Mouse (Mus musculus) adrenal gland, postnatal 14 days (tissue): Measurements from ENCODE around the gene Kcnj1. TPM values are rescaled to one million over a fixed set of nuclear protein-coding genes. Genes with fewer than 3 reads are reported as not detected.
A peak's percentile ranks its signal among the peaks of the same experiment; 100 is the strongest.

Experiments
- DNase-seq: peaks from one replicate; pipeline ENCODE4 v3.0.0; 2021; ENCODE audit warnings: mixed read lengths
- long read RNA-seq, 2 experiments: library from polyadenylated mRNA; stranded (forward); transcript quantifications; one replicate each; pipeline ENCODE4 v2.0.0; 2021
- total RNA-seq: library from RNA; stranded (reverse); gene quantifications from 2 replicates; pipeline ENCODE4 v1.2.3, GENCODE M21; 2021

The Kcnj1 gene
- total RNA-seq = not detected in 2 replicates
- long read RNA-seq, experiment 1 = 0 reads
- long read RNA-seq, experiment 2 = 0 reads

DNA sequence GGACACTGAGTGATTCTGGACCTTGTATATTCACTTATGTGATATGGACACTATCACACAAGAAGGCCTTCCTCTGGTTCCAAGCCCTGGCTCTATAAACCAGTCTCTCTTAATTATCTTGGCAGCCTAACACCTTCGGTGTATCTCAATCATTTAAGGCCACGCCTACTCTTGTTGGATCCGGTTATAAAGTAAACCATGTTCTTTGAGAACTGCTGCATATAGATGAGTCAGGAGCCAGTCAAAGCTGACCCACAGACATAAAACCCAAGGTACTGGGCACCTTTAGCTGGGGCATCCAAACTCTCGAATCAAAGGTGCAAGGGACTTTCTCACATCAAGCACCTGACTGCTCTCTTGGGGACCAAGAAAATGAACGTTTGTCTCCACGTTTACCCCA lies at the start of gene Kcnj1:
TSS of gene Kcnj1 (plus strand) at position 292 of the 400 bp plus-strand sequence.
- DNase-seq = no peak

DNA sequence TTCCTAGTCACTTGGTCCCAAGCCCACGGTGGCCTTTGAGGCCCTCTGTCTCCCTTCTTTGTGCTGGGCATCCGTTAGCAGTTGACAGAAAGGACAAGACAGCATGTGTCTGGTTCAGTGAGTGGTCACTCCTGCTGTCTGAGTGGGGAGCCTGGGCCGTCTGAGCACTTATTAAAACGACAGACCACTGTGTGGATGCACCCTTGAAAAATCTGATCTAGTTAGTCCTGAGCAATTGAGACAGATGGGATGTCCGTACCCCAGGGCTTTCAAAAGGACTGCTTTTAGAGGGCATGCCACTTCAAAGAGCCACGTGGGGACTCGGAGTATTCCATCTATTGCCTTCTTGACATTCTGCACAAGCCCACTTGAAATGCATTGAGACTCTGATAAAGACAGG lies 48.7 kb upstream of the Kcnj1 start:
- DNase-seq = no peak

DNA sequence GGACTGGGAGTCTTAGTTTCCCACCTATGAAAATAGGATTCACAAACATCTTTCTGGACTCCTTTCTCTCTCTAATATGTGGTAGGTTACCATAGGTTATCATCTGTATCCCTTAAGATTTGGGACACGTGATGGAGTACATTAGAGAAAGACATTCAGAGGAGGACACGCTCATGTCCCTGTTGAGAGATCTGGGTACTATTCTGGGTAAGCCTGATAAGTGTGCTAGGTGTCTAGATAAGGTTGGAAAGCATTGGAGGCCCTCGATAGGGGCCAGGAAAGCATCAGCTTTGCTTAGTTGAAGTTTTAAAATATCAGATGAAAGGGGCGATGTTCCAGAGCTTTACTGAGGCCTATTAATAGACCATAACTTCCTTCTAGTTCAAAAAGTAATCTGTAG lies 43.5 kb upstream of the Kcnj1 start:
- DNase-seq = no peak

DNA sequence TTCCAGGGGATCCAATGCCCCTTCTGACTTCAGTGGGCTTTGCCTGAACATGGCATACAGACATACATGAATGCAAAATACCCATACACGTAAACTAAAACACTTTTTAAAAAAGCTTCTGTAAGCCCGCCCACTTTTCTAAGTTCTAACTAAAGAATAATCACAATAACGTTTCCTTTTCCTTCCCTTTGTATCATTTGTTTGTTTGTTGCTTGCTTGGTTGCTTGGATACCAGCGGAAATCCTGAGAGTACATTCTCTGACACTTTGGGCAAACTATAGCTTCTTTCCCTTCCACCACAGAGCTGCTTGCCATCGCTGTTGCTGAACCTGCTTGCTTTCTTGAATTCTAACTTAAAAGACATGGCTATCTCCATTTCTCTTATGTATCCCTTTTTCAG lies 41.1 kb upstream of the Kcnj1 start:
- DNase-seq = no peak

DNA sequence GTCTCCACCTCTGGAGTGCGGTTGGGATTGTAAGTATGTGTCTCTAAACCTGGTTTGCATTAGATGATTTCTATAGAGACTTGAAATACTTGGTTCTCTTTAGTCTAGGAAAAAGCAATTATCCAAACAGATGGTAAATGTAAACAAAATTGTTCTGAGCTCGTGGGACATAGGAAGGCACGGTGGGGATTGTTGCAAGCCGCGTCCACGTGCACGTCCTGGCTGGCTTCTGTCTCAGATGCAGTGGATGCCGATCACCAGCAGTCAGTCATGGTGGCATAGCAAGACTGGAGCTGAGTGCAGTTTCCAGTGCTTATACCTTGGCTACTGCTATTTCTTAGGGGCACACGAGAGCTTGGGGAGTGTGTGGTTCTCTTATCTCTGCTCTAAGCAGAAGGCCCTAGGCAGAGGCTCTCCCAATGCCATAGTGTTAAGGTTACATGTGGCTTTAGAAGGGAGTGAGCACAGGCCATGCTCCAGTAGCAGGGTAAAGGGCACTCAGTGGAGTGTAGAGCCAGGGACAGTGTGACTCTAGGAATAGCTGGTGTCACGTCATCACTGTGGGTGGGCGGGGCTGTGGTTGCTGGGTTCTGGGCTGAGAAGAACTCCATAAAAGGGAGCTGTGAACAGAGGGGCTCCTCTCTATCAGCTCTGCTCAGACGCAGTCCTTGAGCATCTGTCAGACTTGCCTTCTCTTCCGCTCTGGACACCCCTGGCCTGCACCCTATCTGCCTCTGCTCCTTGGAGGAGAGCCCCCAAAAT lies 36.7 kb upstream of the Kcnj1 start:
- DNase-seq = peak; percentile 16

DNA sequence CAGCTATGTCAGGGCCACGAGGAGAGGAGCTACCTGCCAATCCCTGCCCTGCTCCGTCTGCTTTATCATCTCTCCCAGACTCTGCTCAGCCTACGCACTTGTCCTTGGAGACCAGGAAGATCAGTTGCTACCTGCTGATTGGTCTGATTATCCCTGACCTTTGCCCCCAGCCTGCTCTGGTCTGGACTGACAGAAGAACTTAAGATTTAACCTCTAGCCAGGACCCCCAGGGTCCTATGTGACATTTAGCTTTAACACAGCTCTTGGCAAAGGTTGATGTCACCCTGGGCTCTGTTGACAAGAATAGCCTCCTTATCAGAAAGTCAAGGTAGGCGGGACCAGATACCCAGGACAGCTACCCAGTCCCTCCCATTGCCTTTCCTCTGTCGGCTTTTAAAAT lies 31.5 kb upstream of the Kcnj1 start:
- DNase-seq = no peak

DNA sequence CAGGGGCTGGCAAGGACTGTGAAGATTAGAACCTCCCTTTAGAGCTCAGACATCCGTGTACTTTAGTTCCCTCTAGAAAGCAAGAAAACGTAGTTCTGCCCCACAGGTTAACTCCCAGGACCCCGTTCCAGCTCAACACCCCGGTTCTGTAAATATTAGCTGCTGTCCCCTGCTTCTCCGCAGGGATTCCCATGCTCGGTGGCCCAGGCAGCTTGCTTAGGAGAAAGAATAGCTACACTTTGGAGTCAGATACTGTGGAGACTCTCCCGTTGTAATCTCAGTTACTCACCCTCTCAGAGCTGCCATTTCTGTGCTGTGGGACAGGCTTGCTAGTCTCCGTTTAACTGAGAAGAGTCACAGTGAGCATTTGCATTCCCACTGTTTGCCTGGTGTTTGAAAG lies 29.4 kb upstream of the Kcnj1 start:
- no peak for DNase-seq

DNA sequence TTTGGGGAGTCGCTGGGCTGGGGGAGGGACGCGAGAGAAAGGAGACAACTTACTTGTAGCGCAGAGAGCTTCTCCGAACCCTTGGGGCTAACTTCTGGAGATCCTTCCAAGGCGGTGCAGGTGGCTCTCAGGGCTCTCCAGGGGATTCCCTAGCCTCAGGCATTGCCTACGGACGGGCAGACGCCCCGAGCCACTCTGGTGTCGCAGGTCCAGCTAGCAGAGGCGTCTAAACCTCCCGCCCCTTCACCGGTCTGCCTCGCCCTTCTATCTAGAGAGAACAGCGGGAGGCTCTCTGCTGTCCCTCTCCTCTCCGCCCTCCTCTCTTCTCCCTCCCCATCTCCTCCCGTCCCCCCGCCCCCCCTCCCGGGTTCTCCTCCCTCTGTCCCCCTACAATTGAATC lies 28.2 kb upstream of the Kcnj1 start, which contains the start of gene Kcnj5:
TSS of gene Kcnj5 (minus strand) at position 300 of the 400 bp plus-strand sequence.
- DNase-seq = peak; percentile 21

DNA sequence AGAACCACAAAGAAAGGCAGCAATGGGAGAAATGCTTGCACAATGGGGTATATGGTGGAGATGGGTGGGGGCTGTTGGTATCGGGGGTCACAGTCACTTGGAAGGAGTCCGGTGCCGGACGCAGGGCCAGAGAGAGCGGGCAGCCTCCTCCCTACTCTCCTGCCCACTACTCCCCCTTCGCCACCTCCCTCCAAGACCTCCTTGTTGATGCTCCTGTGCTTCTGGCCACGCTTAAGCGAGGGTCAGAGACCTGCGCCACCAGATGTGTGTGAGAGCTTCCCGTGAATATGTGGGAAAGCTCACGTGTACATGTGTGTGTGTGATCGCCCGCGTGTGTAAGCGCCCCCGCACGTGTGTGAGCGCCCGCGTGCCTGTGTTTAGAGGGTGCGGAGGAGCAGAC lies 27.8 kb upstream of the Kcnj1 start:
- DNase-seq = no peak

DNA sequence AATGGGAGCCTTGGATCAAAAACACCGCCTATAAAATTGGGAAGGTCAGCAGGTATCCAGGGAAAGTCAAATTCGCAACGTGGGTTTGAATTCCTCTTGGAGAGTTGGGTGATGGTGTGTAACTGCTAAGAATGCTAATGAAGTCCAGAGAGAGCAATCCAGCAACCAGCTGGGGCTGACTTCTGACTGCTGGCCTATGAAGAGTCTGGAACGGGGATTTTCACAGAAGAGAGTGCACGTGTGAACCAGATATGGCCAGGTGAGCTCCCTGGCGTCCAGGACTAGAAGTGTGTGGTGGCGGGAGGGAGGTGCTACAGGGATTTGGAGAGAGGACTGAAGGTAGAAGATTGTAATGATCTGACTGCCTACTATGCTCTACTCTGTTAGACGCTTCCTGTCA lies 24.2 kb upstream of the Kcnj1 start:
- DNase-seq = no peak

DNA sequence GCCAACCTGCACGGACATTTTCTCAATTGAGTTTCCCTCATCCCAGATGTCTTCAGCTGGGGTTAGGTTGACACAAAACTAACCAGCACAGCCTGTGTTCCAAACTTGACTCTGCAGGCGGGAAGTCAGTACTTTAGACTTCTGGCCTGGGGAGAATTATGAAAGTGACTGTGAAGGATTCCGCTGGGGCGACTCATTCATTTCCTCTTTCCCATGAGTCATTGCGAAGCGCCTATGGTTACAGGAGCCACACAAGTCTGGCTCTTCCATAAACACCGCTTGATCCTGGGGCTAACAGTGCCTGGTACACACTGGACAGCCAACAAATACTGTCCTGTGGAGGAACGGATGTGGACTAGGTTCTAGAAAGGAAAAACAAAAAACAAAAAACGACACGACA lies 22.9 kb upstream of the Kcnj1 start:
- DNase-seq = no peak

DNA sequence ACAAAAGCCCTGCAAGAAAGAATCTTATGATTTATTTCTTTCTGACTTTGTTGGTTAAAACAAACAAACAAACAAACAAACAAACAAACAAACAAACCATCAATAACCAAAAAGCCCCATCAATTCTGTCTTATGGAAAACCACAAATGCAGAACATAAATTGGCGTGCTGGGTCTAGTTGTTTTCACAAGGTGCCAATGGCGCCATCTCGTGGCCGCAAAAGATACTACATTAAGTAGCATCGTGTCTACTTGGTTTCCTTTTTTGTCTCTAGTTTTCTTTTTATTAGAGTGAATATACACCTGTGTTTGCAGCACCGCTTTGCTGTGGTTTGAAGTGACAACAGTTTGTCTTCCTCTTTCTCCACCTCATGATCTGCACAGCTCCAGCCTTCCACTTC lies 22.0 kb upstream of the Kcnj1 start:
- DNase-seq = peak; percentile 83

DNA sequence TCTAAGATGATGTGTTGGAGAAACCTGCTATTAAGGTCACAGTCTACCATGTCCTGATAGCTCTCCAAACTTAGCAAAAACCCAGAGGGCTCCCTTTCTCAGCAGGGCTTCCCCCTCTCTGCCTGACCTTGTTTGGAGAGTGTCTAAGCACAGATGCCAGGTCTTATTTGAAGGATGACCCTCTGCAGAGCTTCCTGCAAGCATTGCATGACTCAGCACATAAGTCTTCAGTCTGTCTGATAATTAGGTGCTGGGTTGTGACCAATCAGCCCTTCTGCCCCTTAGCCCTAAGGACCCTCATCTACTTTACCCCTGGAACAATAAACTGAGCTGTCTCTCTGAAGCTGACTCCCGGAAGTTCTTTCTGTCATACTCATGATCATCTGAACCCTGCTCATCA lies 11.5 kb upstream of the Kcnj1 start:
- no peak for DNase-seq

DNA sequence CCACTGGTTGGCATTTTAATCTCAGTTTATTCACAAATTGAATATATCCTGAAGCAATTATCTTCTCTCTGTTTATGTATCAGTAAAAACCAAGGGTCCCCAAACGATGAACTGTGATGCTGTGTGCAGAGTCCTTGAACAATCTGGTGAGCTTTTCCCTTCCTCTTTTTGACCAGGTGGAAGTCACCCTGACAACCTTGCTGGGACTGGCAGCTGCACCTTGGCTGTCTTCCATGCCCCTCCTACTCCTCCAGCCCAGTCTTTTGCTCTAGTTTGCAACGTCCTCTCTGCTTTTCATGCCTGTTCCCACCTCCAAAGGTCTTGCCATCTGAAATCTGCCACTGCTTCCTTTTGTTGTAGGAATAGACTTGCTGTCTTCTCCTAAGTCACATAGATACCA lies 3.5 kb upstream of the Kcnj1 start:
- DNase-seq = peak; percentile 32

DNA sequence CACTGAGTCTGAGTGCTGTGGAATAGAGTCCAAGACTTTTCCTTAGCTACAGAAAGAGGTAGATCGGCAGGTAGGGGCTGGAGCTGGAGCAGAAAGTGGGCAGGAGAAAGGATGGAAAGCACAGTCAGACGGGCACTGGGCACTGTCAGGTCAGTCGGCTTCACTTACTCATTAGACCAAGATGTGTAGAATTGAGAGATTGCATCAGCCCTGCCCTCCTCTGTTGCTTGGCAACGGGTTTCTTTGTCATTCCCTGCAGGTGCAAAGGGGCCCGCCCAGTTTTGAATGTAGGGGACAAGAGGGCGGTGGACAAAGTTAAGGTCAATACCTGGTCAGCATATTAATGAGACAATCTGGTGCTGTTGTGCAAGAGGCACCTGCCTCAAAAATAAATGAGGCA lies 2.9 kb upstream of the Kcnj1 start:
- DNase-seq = no peak

DNA sequence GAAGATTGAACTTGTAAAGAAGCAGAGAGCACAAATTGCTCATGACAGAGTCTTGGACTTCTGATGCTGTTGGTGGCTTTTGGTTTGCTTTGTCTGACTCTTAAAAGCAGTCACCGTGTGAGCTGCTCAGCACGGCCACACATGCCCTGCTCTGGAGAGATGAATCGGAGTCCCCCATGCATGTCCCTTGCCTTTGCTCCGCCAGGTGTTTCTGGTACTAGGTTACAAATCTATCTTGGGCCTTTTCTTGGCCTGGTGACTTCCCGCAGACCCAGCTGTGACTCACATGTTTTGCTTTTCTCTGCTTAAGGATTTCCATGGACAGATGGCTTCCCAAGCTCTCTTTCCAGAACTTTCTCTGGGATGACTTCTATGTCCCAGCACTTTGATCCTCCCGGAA lies 1.4 kb downstream of the Kcnj1 start:
- DNase-seq = no peak

DNA sequence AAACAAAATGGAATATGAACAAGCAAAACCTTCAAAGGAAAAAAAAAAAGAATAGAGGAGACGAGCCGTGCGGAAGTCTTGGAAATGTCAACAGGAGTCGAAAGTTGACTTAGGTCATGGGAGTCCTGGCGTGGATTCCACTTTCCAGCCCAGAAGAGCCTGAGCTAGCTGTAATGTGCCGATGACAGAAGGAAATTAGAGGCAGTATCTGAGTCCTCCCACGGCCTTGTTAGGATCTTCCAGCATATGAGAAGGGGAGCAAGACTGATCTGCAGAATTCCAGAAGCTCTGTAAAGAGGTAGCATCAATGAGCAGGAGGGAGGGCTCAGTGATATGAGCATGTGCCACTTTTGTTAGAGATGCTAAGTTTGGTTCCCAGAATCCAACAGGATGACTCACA lies 3.7 kb downstream of the Kcnj1 start:
- no peak for DNase-seq

DNA sequence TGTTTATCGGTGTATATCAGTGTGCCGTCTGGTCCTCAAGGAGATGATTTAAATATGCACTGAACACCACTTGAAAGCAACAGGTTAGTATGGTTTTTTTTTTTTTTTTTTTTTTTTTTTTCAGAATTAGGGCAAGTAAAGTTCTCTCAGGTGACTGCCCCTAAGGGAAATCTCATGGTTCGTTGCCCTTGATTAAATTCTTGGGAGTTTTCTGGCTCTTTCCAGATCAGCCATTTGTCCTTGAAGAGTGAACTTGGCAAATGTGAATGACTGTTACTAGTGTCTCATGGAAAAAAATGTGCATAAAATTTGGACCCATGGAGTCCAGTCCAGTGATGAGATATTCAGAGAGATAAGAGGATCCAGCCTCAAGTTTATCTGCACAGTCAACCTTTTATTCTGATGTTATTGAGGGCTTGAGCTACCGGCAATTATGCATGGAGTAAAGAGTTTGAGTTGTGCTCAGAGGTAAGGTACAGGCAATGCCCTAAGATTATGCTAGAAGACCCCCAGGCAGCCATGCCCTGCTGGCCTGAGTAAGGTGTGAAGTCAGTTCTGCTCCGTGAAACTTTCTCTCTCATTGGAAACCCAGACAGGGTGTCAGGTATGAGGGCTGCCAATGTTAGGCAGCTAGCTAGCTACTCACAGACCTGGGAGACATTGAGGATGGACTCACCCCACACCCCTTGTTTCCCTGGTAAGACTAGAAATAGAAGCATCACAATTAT lies 4.7 kb downstream of the Kcnj1 start:
- DNase-seq = no peak

DNA sequence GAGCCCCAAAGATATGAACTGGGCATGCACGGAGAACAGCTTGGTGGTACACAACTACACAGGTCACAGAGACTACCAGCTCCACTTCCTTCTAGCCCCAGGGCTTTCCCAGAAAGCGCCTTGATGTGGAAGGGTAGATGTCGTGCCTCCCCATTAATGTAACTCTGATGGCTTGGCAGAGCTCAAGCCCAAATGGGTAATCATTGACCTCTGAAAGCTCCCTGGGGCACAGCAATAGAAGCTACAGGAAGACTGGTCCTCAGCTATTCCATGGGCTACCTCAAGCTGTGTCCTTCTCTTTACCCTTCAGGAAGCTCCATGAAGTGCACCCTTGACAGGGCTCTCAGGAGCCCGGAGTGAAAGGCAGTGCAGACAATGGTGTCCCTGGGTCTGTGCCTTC lies 12.6 kb downstream of the Kcnj1 start:
- DNase-seq = no peak

DNA sequence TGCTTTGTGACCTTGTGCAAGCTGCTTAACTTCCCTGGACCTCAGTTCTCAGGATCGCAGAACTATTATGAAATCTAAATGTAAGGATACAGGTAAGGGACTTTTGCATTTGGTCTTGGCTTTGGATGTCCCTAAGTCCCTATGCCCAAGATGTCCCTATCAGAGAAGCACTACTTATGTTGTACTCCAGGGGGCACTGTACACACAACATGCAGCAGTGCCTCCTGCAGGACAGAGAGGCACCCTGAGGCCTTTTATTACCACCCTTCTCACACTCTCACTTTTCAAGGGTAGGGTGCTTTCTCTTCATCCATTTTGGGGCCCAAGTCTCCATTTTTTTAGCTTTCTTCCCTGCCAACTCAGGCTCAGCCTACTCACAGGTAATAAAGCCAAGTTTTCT lies 15.8 kb downstream of the Kcnj1 start:
- DNase-seq = peak; percentile 21

DNA sequence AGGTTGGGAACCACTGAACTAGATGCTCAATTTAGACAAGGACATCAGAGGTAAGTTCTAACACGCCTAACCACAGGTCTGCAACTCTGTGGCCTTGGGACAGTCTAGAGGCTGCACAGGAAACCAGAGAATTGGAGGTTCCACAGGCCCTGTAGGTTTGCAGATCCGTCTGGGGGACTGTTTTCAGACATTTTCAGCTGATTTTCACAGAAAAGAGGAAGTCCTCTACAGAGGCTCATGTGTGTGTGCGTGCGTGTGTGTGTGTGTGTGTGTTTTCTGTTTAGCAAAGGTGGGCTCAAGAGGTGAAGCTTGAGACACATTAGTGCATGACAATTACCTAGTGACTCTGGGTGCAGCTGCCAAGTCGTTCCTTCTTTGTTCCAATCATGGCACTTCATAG lies 18.8 kb downstream of the Kcnj1 start:
- no peak for DNase-seq

DNA sequence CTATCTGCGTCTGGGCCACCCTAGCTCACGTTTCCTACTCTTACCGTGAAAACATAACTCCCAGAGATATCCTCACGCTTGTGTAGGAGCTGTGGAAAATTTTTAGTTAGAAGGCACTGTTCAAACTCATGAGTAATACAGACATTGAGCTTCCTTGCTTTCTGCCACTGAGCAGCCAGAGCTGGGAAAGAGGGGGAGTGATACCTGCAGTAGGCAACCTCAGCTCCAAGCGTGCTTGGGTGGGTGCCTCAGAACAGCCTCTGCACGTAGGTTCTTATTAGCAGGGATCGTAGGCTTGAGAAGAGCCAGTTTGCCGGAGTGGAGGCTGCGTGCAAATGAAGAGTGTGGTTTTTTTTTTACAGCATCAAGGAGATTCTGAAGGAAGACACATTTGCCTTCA lies 19.4 kb downstream of the Kcnj1 start:
- no peak for DNase-seq

DNA sequence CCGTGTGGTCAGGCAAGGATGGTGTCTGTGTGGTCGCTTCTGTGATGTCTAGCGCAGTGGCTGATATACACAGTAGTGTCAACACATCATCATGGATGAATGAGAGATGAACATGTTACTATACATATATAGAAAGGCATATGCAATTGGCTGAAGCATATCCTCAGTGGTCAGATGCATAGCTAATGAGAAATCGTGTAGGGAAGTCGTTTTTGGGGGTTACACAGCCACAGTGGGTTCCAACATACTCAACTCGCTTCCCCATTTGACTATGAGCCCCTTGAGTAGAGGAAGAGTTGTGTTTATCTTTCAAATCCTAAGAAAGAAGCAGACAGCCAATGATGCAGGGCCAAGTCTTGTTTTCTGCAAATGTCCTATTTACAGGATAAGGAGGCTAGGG lies 20.4 kb downstream of the Kcnj1 start:
- no peak for DNase-seq

DNA sequence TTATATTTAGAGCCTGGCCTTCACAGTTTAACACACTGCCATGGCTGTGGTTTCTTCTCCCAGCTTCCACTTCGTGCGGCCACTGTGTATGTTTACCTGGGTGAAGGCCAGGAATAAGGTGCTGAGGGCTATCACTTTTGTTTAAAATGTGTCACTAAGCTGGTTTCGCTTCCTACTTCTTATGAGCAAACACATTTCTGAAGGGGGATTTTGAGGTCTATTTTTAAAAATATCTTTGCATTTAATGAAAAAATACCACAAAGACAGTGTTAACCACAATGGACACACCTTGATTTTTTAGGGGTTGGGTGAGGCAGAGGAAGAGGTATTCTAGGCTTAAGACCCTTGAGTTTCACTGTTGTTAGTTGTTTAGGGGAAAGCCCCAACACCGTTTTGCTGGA lies 22.5 kb downstream of the Kcnj1 start:
- DNase-seq = no peak
